Mouse (Mus musculus) heart, postnatal 36 days (tissue): ENCODE measurements around the gene Inf2. TPM values are rescaled to one million over a fixed set of nuclear protein-coding genes. Genes with fewer than 3 reads are reported as not detected.

Experiments
- DNase-seq, 2 experiments: peaks; one replicate each; pipeline ENCODE4 v3.0.0; 2021 to 2022
- intact Hi-C: fragments of 180-260 bp; cut with DNase I; formaldehyde crosslinking; loops from one replicate; pipeline ENCODE4 v1.15.1; 2025
- total RNA-seq, 2 experiments: library from RNA; stranded (reverse); gene quantifications; 2 replicates each; pipeline ENCODE4 v1.2.3; 2021

Gene Inf2
- total RNA-seq: 10 to 100 TPM; 16.6 to 23.9 TPM

DNA sequence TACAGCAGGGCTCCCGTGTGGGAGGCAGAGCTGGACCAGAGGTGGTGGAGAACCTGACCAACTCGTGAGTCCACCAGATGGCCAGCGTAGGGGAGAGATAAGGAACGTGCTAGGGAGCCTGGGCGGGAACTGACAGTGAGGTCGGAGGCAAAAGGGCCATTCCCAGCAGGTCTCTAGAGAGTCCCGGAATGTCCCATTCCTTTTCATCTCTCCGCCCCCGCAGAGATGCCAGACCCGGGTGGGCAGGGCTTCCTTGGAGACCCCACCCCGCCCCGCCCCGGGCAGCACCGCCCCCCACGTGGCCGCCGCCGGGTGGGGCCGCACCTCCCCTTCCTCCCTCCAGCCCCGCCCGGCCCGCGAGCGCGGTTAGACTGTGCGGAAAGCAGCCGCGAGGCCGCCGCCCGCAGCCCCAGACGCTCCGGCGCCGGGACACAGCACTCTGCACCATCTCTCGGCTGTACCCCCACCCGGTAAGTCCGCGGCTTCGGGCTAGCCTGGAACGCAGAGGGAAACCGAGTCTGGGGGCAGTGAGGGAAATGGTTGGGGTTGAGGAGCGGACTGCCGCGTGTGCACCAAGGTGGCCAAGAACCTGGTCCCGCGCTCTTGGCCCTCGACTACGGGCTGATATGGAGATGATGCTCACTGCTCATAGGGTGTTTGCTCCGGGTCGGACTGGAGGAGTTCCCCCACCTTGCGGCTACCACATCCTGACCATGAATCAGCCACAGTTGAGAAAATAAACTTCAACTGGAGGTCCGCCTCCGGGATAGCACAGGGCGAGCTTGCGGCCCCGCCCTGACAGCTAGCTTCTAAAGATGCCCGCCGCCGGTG lies at the start of gene Inf2:
Gene Inf2, plus strand, starts transcription at position 359 of the 831 bp plus-strand sequence.
- peak; percentile 82 to 85 for DNase-seq
- intact Hi-C loops: loop anchor here (5.0 kb wide), 1 partner anchor 36 kb away; no protein-coding TSS in a partner anchor

DNA sequence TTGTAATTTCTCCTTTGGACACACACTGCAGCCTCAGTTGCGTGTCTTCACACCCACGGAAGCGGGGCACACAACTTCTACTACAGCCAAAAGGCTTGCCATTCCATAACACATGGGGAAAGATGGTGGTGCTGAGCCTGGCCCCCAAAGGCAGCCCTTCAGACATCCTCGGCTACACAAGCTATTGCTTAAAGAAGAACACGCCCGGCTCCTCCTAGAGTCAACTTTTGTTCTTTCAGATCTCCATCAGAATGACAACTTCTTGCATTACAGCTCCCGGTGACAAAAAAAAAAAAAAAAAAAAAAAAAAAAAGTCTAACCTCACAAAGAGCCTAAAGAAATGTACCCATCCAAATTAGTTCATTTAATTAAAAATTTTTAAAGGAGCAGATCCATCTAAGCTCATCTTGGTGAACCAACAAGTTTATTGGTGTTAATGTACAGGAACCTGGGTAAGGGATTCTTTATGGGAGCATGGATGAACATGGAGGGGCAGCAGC lies 49.1 kb upstream of the Inf2 start:
- intact Hi-C loops: no loop called here
- no peak for DNase-seq

DNA sequence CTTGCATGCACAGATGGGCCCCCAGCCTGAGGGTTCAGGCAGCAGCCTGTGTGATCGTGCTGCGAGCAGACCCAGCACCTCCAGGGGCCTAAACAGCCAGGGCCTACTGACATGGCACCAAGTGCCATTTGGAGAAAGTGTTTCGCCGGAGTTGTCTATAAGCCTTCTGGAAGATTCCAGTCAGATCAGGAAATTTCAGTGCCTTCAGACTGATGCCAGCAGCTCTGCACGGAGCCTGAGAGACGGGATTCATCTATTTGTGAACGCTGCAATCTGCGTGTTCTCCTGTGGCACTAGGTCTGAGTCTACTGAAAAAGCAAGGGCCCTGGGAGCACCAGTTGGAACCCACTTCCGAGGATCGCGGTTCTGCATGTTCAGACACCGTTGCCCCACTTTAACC lies 48.3 kb upstream of the Inf2 start:
- DNase-seq: no peak
- intact Hi-C loops: loop anchor here (5.0 kb wide), 1 partner anchor 163 kb away; no protein-coding TSS in a partner anchor

DNA sequence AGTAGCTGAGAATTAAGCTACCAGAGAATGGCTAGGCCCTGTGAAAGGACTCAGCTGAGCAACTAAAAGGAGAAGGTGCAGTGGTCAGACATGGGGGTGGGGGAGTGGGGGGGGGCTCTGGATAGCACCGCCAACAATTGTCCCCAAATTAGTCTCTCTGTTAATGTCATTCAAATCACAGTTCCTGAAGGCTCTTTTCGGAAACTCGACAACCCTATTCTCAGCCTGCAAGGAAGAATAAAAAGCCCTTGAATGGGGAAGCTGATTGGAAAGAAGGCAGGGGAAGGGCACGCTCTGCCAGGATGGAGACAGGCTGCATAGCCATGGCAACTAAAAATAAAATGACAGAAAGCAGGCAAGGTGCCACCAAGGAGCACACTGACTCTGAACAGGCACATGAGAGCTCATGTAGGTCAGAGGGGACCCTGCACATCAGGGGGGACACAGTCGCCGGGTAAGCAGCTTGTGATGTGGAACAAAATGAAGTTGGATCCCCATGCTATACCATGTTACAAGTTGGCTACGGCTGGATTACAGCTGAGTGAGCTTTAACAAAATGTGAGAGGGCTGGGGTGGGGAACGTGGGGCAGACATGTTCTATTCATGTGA lies 47.0 kb upstream of the Inf2 start:
- intact Hi-C loops: loop anchor here (2.0 to 5.0 kb wide), 3 partner anchors 43 to 164 kb away; no protein-coding TSS in a partner anchor
- no peak for DNase-seq

DNA sequence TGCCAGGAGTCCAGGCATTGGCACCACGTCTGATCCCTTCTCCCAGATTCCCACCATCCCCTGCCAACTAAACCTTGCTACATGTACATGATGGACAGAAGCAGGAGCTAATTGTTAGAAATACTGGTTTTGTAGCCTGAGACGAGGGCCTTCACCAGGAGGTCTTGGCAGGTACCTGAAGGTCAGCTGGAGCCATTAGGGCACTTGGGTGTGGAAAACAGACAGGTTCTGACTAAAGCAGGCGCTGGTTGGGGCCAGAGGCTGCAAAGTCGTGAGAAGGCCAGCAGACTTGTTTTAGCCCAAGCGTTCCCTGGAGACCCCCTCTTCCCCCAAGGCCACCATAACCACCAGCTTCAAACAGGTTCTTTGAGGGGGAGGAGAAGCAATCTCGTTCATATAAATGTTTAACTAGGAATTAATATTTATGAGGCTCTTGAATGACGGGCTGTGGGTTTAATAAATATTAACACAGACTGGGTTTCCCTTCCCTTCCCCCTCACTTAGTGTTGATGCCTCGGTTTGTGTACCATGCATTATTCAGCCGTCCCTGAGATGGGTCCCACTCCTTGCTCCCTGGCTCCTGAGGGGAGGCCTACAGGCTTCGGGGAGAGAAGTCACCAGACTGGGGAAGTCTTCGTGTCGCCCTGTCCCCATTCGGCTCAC lies 46.2 kb upstream of the Inf2 start:
- DNase-seq: no peak
- intact Hi-C loops: loop anchor here (2.0 to 5.0 kb wide), 3 partner anchors 44 to 165 kb away; no protein-coding TSS in a partner anchor

DNA sequence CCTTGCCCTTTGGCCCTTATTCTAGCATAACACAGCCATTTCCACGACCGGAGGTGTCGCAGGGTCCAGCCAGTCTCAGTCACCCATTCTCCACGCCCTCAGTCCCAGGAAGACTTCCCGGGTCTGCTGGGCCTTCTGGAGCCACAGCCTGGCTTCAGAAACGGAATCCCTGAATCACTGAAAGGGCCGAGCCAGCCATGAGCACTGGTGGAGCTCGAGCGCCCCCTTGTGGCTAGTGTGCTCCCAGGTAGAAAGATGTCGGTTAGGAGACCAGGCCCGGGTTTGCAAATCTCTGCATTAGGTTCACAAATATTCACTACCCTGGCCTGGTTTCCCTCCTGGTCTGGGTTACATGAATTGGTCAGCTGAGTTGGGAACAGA lies 45.7 kb upstream of the Inf2 start:
- intact Hi-C loops: loop anchor here (1.0 to 5.0 kb wide), 6 partner anchors 44 to 430 kb away; no protein-coding TSS in a partner anchor
- DNase-seq: peak; percentile 90 to 93

DNA sequence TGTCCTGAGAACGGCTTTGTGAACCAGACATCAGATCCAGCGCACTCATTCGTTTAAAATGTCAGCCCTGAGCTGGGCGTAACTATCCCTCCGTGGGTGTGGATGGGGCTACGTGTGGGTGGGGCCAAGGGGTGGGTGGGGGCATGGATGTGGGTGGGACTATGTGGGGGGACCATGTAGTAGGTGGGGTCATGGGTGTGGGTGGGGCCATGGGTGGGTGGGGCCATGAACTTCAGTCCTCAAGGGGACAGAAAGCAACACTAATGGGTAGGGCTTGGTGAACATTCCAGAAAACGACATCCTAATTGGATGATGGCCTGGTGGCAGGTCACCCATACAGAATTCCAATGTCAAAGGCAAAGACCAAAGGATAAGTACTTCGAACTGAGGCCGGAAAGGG lies 44.6 kb upstream of the Inf2 start:
- intact Hi-C loops: loop anchor here (1.0 to 5.0 kb wide), 6 partner anchors 45 to 431 kb away; no protein-coding TSS in a partner anchor
- no peak for DNase-seq

DNA sequence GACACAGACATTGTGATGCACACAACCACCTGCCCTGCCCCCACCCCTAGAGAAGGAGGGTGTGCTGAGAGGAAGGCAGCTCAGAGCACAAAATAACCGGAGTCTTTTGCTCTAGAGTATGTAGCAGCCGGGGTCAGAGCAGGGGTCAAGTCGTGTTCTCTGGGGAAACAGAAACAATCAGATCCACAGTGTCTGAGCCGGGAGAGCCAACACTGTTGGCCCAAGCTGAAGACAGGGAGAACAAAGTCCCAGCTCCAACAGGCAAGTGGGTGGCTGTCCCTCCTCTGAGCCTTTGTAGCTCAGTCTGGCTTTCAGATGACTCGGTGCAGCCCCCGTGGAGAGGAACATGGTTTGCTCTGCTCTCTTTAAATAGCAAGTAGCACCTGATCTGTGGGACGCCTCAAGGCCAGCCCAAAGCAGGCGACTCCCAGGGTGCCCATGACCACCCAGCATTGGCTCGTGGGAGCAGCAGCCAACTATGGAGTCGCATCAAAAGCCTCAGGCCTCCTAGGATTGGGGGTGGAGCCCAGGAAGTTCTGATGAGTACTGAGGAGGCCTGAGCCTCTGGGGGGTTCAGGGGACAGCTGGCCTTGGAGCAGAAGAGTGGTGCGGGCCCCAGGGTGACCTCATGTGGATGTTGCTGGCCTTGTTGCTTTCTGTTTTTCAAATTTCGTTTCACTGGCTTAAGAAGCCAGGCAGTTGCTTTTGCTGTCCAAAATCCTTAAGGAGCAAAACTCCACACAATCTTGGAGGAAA lies 43.5 kb upstream of the Inf2 start:
- intact Hi-C loops: loop anchor here (5.0 kb wide), 1 partner anchor 168 kb away; no protein-coding TSS in a partner anchor
- no peak for DNase-seq

DNA sequence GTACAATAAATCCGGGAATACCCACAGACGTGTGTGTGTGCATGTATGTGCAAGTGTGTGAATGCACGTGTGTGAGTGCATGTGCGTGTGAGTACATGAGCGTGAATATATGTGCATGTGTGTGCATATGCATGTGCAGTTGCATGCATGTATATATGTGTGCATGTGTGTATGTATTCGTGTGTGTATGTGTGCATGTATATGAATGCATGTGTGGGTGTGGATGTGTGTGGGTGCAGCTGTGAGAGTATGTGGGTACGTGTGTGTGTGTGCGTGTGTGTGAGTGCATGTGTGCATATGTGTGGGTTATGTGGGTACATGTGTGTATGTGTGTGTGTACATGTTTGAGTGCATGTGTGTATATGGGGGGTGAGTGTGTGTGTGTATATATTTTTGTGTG lies 42.5 kb upstream of the Inf2 start:
- intact Hi-C loops: no loop called here
- no peak for DNase-seq

DNA sequence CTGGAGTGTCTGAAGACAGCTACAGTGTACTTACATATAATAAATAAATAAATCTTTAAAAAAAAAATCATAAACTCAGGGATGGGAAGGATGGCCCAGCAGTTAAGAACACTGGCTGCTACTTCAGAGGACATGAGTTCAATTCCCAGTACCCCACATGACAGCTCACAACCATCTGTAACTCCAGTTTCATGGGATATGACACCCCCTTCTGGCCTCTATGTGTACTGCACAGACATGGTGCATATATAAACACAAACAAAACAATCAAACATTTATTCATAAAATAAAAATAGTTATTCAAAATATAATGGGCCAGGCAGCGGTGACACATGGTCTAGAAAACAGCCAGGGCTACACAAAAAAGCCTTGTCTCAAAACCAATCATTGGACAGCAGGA lies 39.3 kb upstream of the Inf2 start:
- DNase-seq: no peak
- intact Hi-C loops: no loop called here

DNA sequence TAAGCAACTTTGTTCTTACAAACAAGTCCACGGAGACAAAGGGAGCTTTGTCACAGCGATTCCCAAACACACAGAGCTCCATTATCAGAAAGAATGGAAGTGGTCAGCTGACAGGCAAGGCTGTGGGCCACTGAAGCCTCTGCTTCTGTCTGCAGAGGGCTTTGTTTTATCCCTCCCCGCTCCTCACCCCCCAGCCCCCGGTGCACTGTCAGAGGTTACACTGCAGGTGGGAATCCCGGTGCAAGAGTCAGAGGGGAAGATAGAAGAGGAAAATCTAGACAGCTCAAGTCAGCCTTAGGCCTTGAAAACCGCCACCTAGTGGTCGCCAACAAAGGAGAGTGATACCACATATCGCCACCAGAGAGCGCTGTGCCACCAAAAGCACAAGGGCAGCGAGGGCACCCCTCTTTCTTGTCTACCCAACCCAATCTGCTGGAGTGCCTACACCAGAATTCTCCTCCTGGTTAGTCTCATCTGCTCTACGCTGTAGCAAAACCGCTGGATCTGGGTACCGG lies 36.7 kb upstream of the Inf2 start:
- peak; percentile 92 to 94 for DNase-seq
- intact Hi-C loops: loop anchor here (1.0 to 10.0 kb wide), 3 partner anchors 35 to 153 kb away; partner anchors contain the start of gene Inf2

DNA sequence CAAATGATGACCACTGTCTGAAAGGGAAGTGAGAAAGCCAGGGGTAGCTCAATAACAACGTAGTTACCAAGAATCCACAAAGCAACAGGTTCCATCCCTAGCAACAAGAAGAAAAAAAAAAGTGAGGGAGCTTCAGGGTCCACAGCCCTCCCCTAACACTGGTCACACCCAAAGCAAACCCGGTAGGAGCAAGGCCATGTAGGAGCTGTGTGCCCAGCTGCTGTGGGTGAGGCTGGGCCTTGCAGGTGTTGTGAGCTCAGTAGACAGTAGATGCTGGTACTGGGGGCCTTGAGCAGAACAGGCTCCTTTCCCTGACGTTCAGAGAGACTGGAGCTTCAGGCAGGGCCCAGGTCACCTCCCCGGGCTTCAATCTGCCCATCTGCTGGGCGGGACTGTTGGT lies 36.1 kb upstream of the Inf2 start:
- intact Hi-C loops: loop anchor here (1.0 to 10.0 kb wide), 3 partner anchors 35 to 152 kb away; partner anchors contain the start of gene Inf2
- no peak for DNase-seq

DNA sequence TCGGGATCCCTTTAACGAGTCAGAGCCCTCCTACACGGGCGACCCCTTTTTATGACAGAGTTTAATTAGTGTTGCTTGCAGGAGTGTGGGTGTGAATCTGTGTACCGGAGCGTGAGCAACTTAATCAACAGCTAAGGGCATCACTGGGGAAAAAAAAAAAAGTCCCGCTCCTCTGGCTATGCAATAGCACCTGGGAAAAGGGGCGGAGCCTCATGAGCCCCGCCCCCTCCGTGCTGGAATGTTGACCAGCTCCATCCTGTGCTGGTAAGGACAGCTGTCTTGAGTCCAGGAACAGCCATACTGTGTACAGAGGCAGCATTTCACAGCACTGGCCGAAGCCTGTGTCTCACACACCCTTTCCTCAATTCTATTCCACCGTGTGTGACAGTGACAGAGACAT lies 33.7 kb upstream of the Inf2 start:
- DNase-seq: no peak
- intact Hi-C loops: loop anchor here (5.0 to 10.0 kb wide), 2 partner anchors 32 to 150 kb away; partner anchors contain the start of gene Inf2

DNA sequence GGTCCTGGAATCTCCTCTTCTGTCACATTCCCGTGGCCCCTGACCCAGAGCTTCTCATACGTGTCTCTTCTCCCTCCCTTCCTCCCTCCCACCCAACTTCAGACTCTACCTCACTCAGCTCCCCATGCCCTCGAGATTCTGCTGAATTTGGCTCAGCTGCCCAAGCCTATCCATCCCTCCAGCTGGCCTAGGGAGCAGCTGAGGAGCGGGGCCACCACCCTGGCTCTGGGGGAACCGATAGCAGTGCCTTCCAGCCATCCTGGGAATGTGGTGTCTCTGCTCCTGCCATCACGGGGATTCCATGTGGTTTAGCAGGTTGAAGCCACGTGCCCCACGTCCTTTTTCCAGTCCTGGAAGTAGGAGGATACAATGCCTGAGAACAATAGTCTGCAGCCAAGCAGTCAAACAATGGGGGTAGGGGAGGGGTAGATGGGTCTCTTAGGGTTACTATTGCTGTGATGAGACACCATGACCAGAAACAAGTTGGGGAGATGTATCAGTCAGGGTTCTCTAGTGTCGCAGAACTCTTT lies 32.0 kb upstream of the Inf2 start:
- intact Hi-C loops: loop anchor here (10.0 kb wide), 1 partner anchor 148 kb away; no protein-coding TSS in a partner anchor
- no peak for DNase-seq

DNA sequence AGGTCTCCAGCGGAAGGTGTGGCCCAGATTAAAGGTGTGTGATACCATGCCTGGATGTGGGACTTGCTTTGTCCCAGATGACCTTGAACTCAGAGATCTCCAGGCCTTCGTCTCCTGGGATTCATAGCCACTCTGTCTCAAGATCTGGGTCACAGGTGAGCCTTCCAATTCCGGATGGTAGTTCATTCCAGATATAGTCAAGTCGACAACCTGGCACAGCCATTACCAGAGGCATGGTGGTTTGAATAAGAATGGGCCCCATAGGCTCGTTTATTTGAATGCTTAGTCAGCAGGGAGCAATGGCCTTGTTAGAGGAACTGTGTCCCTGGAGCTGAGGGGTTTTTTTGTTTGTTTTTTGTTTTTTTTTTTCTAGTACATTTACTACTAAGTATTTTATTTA lies 31.4 kb upstream of the Inf2 start:
- intact Hi-C loops: loop anchor here (10.0 kb wide), 1 partner anchor 148 kb away; no protein-coding TSS in a partner anchor
- DNase-seq: no peak

DNA sequence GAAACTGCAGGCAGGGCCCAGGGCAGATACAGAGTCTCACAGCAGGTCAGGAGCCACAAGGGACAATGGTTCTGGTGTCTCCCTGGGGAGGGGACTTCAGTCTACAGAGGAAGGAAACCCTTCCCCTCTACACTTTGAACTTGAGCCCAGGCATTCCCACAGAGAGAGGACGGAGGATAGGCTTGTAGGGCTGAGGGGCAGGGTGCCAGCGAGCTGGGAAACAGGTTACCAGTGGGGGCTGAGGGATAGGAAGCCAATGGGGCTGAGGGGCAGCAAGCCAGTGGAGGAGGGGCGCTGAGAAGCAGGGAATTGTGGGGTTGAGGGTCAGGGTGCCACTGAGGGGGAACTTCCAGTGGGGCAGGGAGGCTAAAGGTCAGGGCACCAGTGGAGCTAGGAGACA lies 29.4 kb upstream of the Inf2 start:
- intact Hi-C loops: loop anchor here (10.0 kb wide), 1 partner anchor 146 kb away; no protein-coding TSS in a partner anchor

DNA sequence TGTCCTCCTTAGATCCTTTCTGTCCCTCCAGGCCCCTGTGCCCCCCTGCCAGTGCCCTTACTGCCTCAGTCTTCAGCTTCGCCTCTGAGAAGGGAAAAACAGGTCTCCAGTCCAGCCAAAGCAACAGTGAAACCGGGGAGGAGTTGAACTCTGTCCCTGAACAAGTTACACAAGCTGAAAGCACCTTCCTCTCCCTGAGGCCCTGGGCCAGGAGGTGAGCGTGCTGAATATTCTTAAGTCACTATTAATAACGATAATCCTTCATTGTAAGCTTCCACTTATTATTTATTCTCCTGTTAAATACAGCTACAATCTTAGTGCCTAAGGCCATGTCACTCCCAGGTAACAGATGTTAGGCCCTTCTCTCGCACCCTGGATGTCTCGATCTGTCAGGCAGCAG lies 28.9 kb upstream of the Inf2 start:
- intact Hi-C loops: loop anchor here (10.0 kb wide), 1 partner anchor 145 kb away; no protein-coding TSS in a partner anchor
- DNase-seq: no peak

More for the DNA sequence above, 29.4 kb upstream of the Inf2 start:
- peak in 1 of 2 experiments; percentile 49 for DNase-seq

DNA sequence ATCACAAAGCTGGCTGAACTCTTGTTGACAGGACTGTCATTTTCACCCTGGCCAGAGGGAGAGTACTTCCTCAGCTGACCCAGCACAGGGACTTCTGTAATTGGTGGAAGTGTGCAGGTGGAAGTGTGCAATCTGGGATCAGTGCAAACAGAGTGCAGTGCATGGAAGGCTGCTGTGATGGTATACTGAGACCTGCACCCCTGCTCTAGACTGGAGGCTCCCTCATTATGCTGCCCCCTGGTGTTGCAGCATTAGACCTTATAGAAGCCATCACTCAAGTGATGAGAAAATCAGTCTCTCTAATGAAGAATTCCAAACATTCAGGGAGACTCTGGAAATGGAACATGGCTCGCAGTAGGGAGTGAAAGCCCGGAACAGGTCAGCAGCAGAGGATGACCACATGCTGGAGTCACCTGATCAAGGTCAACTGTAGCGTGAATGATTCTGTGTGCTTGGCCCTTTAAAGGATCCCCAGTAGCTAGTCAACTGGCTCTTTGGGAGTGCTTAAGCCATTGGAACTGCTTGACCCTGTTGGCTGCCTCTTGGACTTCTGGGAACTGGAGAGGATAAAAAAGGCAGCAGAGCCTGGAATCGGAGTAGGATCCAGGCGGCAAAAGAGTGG lies 28.3 kb upstream of the Inf2 start:
- DNase-seq: peak in 1 of 2 experiments; percentile 29
- intact Hi-C loops: no loop called here

DNA sequence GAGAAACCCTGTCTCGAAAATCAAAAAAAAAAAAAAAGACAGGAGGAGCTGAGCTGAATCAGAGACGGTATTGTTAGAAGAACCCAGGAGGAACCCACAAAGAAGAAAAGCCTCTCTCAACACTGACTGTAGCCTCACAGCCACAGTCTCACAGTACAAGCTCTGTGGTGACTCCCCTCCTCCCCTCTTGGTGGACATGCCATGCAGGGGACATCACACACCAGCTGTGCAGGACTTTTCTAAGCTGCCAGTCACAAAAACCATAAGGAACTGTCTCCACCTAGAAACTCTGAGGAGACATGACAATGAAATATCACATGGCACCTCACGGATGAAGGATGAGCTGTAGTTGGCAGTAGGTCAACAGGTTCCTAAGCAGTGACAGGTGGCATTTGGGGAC lies 27.4 kb upstream of the Inf2 start:
- intact Hi-C loops: no loop called here
- no peak for DNase-seq
